Mouse (Mus musculus) stomach, embryonic 15.5 days (tissue): ENCODE data around the gene Med13l. TPM values are rescaled to one million over a fixed set of nuclear protein-coding genes. Genes with fewer than 3 reads are reported as not detected.

Experiments used
- ATAC-seq: fragments of 200-750 bp; cut with Nextera tagmentation; 2 replicates; pipeline ENCODE4 v1.8.0; 2017; ENCODE audit warnings: low read depth, moderate number of reproducible peaks, moderate TSS enrichment; ENCODE audit not compliant: insufficient read depth, low FRiP score
- H3K27ac ChIP-seq: fragments of 300-500 bp; sonication (generic); 2 replicates; pipeline ENCODE4 v1.5.1; 2015; ENCODE audit warnings: mild to moderate bottlenecking, inconsistent platforms
- H3K27me3 ChIP-seq: fragments of 300-500 bp; sonication (generic); replicated peaks from 2 replicates; pipeline ENCODE4 v1.6.1; 2015; ENCODE audit warnings: inconsistent platforms
- H3K36me3 ChIP-seq: fragments of 300-500 bp; sonication (generic); 2 replicates; pipeline ENCODE4 v1.6.1; 2015; ENCODE audit warnings: inconsistent platforms
- H3K4me1 ChIP-seq: fragments of 300-500 bp; sonication (generic); 2 replicates; pipeline ENCODE4 v1.6.1; 2015; ENCODE audit warnings: inconsistent platforms
- H3K4me2 ChIP-seq: fragments of 300-500 bp; sonication (generic); 2 replicates; pipeline ENCODE4 v1.6.1; 2015; ENCODE audit warnings: mild to moderate bottlenecking, inconsistent platforms
- H3K4me3 ChIP-seq: fragments of 300-500 bp; sonication (generic); replicated peaks from 2 replicates; pipeline ENCODE4 v1.5.1; 2015; ENCODE audit warnings: inconsistent platforms
- H3K9ac ChIP-seq: fragments of 300-500 bp; sonication (generic); 2 replicates; pipeline ENCODE4 v1.6.1; 2015; ENCODE audit warnings: inconsistent platforms
- H3K9me3 ChIP-seq: fragments of 300-500 bp; sonication (generic); 2 replicates; pipeline ENCODE4 v1.6.1; 2016; ENCODE audit warnings: inconsistent platforms
- WGBS: fragments of 180-500 bp; shearing (Covaris S2); methylation state at CpG from one replicate; pipeline ENCODE4 v1.1.7; 2015; 5-methylcytosine and 5-hydroxymethylcytosine counted together
- polyA plus RNA-seq: library from polyadenylated mRNA; unstranded; fragments of >200 nt; fragmentation: Nextera tagmentation; extraction: Ambion mirVana; gene quantifications from 2 replicates; pipeline ENCODE4 v1.2.1, GENCODE M21; 2015

Gene Med13l
- polyA plus RNA-seq, 1 experiment from 2014 or later: 11.5 TPM

GRCm38 (mm10) chr5:118754191-118754759, 193.8 kb downstream of the Med13l start:
- no peak for ATAC-seq
- no peaks in the 10 kb centered on the region for H3K9me3 ChIP-seq
- H3K27me3 ChIP-seq: no peaks in the 10 kb centered on the region
- H3K4me3 ChIP-seq: no peak overlapping the region
- H3K9ac ChIP-seq: no peak overlapping the region
- 82% methylated on average over 4 of the region's 4 CpGs for WGBS
- no peak overlapping the region for H3K27ac ChIP-seq
- H3K4me2 ChIP-seq: no peak overlapping the region
- H3K4me1 ChIP-seq: no peaks in the 10 kb centered on the region
- H3K36me3 ChIP-seq: peaks cover 62% of the 10 kb centered on the region

GRCm38 (mm10) chr5:118756078-118756477, 195.6 kb downstream of the Med13l start:
- Histone ChIP-seq H3K4me1 (no peaks in the 10 kb centered on the region), H3K4me2 (no peak overlapping the region), H3K36me3 (peaks cover 65% of the 10 kb centered on the region), H3K27ac (no peak overlapping the region), H3K9me3 (no peaks in the 10 kb centered on the region), H3K27me3 (no peaks in the 10 kb centered on the region), H3K4me3 (no peak overlapping the region), H3K9ac (no peak overlapping the region)
- 0 out of 2 replicates have a peak, but pooled peaks have one; percentile 27 for ATAC-seq
- 71% methylated on average over 2 of the region's 2 CpGs for WGBS

GRCm38 (mm10) chr5:118757396-118758301, 197.2 kb downstream of the Med13l start:
- H3K9ac ChIP-seq: no peak overlapping the region
- H3K27me3 ChIP-seq: no peaks in the 10 kb centered on the region
- peaks cover 65% of the 10 kb centered on the region for H3K36me3 ChIP-seq
- ATAC-seq: no peak
- no peak overlapping the region for H3K27ac ChIP-seq
- WGBS: 48% methylated on average over 17 of the region's 17 CpGs
- no peaks in the 10 kb centered on the region for H3K4me1 ChIP-seq
- H3K4me2 ChIP-seq: no peak overlapping the region
- no peaks in the 10 kb centered on the region for H3K9me3 ChIP-seq
- H3K4me3 ChIP-seq: no peak overlapping the region

GRCm38 (mm10) chr5:118760986-118761385, 200.5 kb downstream of the Med13l start:
- Histone ChIP-seq H3K4me2 (no peak overlapping the region), H3K27ac (no peak overlapping the region), H3K4me3 (no peak overlapping the region), H3K9me3 (no peaks in the 10 kb centered on the region), H3K27me3 (no peaks in the 10 kb centered on the region), H3K36me3 (peaks cover 51% of the 10 kb centered on the region), H3K9ac (no peak overlapping the region), H3K4me1 (no peaks in the 10 kb centered on the region)
- ATAC-seq: no peak
- WGBS: 85% methylated on average over 10 of the region's 10 CpGs

- Histone ChIP-seq H3K27ac (no peak overlapping the region), H3K36me3 (peaks cover 45% of the 10 kb centered on the region), H3K9ac (no peak overlapping the region), H3K4me2 (no peak overlapping the region), H3K9me3 (no peaks in the 10 kb centered on the region), H3K4me1 (no peaks in the 10 kb centered on the region), H3K27me3 (no peaks in the 10 kb centered on the region), H3K4me3 (no peak overlapping the region)
- no peak for ATAC-seq
- WGBS: 85% methylated on average over 18 of the region's 18 CpGs
Measured at GRCm38 (mm10) chr5:118762499-118763185, 202.2 kb downstream of the Med13l start.

- H3K4me1 ChIP-seq: no peaks in the 10 kb centered on the region
- H3K27ac ChIP-seq: no peak overlapping the region
- H3K27me3 ChIP-seq: no peaks in the 10 kb centered on the region
- peaks cover 40% of the 10 kb centered on the region for H3K36me3 ChIP-seq
- no peak overlapping the region for H3K4me2 ChIP-seq
- 65% methylated on average over 5 of the region's 5 CpGs for WGBS
- no peak for ATAC-seq
- no peak overlapping the region for H3K9ac ChIP-seq
- H3K9me3 ChIP-seq: no peaks in the 10 kb centered on the region
- no peak overlapping the region for H3K4me3 ChIP-seq
Measured at GRCm38 (mm10) chr5:118763353-118763752, 202.9 kb downstream of the Med13l start.

- Histone ChIP-seq H3K9me3 (no peaks in the 10 kb centered on the region), H3K36me3 (no peaks in the 10 kb centered on the region), H3K4me1 (no peaks in the 10 kb centered on the region), H3K27me3 (no peaks in the 10 kb centered on the region), H3K4me2 (no peak overlapping the region), H3K27ac (no peak overlapping the region), H3K9ac (no peak overlapping the region), H3K4me3 (no peak overlapping the region)
- ATAC-seq: no peak
- 78% methylated on average over 6 of the region's 6 CpGs for WGBS
Measured at GRCm38 (mm10) chr5:118769143-118769542, 208.7 kb downstream of the Med13l start.

GRCm38 (mm10) chr5:118773866-118774265, 213.4 kb downstream of the Med13l start:
- 25% methylated on average over 3 of the region's 3 CpGs for WGBS
- no peak overlapping the region for H3K4me2 ChIP-seq

GRCm38 (mm10) chr5:118776396-118776795, 215.9 kb downstream of the Med13l start:
- Histone ChIP-seq H3K9ac (no peak overlapping the region), H3K4me3 (no peak overlapping the region), H3K27me3 (no peaks in the 10 kb centered on the region; the same call in 1 of the 2 replicates), H3K27ac (no peak overlapping the region), H3K36me3 (no peaks in the 10 kb centered on the region), H3K4me1 (no peaks in the 10 kb centered on the region), H3K9me3 (no peaks in the 10 kb centered on the region), H3K4me2 (no peak overlapping the region)
- 74% methylated on average over 6 of the region's 6 CpGs for WGBS
- no peak for ATAC-seq

More at GRCm38 (mm10) chr5:118773866-118774265, 213.4 kb downstream of the Med13l start:
- Histone ChIP-seq H3K9me3 (no peaks in the 10 kb centered on the region), H3K9ac (no peak overlapping the region), H3K4me3 (no peak overlapping the region), H3K36me3 (no peaks in the 10 kb centered on the region), H3K27me3 (no peaks in the 10 kb centered on the region), H3K27ac (no peak overlapping the region), H3K4me1 (no peaks in the 10 kb centered on the region)
- ATAC-seq: no peak

GRCm38 (mm10) chr5:118781598-118781997, 221.1 kb downstream of the Med13l start:
- no peaks in the 10 kb centered on the region for H3K36me3 ChIP-seq
- no peak overlapping the region for H3K4me2 ChIP-seq
- 13% methylated on average over 17 of the region's 17 CpGs for WGBS
- no peak overlapping the region for H3K9ac ChIP-seq
- H3K9me3 ChIP-seq: no peaks in the 10 kb centered on the region
- H3K4me1 ChIP-seq: no peaks in the 10 kb centered on the region
- no peak overlapping the region for H3K27ac ChIP-seq
- no peak for ATAC-seq
- no peaks in the 10 kb centered on the region; the same call in 1 of the 2 replicates for H3K27me3 ChIP-seq
- no peak overlapping the region for H3K4me3 ChIP-seq

- Histone ChIP-seq H3K9me3 (no peaks in the 10 kb centered on the region), H3K9ac (no peak overlapping the region), H3K4me3 (no peak overlapping the region), H3K4me1 (no peaks in the 10 kb centered on the region), H3K27me3 (no peaks in the 10 kb centered on the region; the same call in 1 of the 2 replicates), H3K27ac (no peak overlapping the region), H3K4me2 (no peak overlapping the region), H3K36me3 (no peaks in the 10 kb centered on the region)
- ATAC-seq: no peak
- 70% methylated on average over 3 of the region's 3 CpGs for WGBS
Measured at GRCm38 (mm10) chr5:118782139-118782538, 221.7 kb downstream of the Med13l start.

- no peaks in the 10 kb centered on the region for H3K27me3 ChIP-seq
- WGBS: 85% methylated on average over 11 of the region's 11 CpGs
Measured at GRCm38 (mm10) chr5:118789226-118789625, 228.7 kb downstream of the Med13l start.

More at GRCm38 (mm10) chr5:118789226-118789625, 228.7 kb downstream of the Med13l start:
- Histone ChIP-seq H3K4me1 (no peaks in the 10 kb centered on the region), H3K4me3 (no peak overlapping the region), H3K4me2 (no peak overlapping the region), H3K9me3 (no peaks in the 10 kb centered on the region), H3K27ac (no peak overlapping the region), H3K9ac (no peak overlapping the region), H3K36me3 (no peaks in the 10 kb centered on the region)
- ATAC-seq: no peak
